Mouse (Mus musculus) c-Kit-negative CD71-positive TER-119-positive erythroid progenitor cells, embryonic 14.5 days (primary cell): Measurements from ENCODE around the gene Parp4.

Experiments
- DNase-seq: peaks from one replicate; pipeline ENCODE4 v3.0.0-alpha.2; 2013; ENCODE audit warnings: low read depth, low spot score

Parp4 gene

GRCm38 (mm10) chr14:56613212-56613611 is 37.8 kb downstream of the Parp4 start:
- DNase-seq, result no peak

- no peak for DNase-seq
These were observed 42.1 kb downstream of the Parp4 start for GRCm38 (mm10) chr14:56617470-56617869.

GRCm38 (mm10) chr14:56620425-56620824 is 45.0 kb downstream of the Parp4 start:
- no peak for DNase-seq

GRCm38 (mm10) chr14:56626202-56626601 is 50.8 kb downstream of the Parp4 start:
- DNase-seq, result no peak

GRCm38 (mm10) chr14:56628336-56628735 is 52.9 kb downstream of the Parp4 start:
- no peak for DNase-seq

- DNase-seq, result no peak
These were observed 55.7 kb downstream of the Parp4 start for GRCm38 (mm10) chr14:56631109-56631508.

GRCm38 (mm10) chr14:56647206-56647605 is 71.8 kb downstream of the Parp4 start:
- no peak for DNase-seq

GRCm38 (mm10) chr14:56649448-56649847 is 74.0 kb downstream of the Parp4 start:
- no peak for DNase-seq

- no peak for DNase-seq
These were observed 90.2 kb downstream of the Parp4 start for GRCm38 (mm10) chr14:56665651-56666050.

- no peak for DNase-seq
These were observed 91.5 kb downstream of the Parp4 start for GRCm38 (mm10) chr14:56666909-56667308.

GRCm38 (mm10) chr14:56667969-56668802 is 92.8 kb downstream of the Parp4 start, which contains the start of gene Mphosph8:
Gene Mphosph8 (plus strand): TSS chr14:56668248.
- DNase-seq, result peak; percentile 98

- DNase-seq, result peak; percentile 11
These were observed 93.7 kb downstream of the Parp4 start for GRCm38 (mm10) chr14:56669046-56669620.

GRCm38 (mm10) chr14:56685426-56685825 is 110.0 kb downstream of the Parp4 start:
- DNase-seq, result no peak

GRCm38 (mm10) chr14:56689116-56689515 is 113.7 kb downstream of the Parp4 start:
- DNase-seq, result no peak

GRCm38 (mm10) chr14:56689766-56690165 is 114.3 kb downstream of the Parp4 start:
- no peak for DNase-seq

- DNase-seq, result no peak
These were observed 120.1 kb downstream of the Parp4 start for GRCm38 (mm10) chr14:56695495-56695894.

GRCm38 (mm10) chr14:56697836-56698235 is 122.4 kb downstream of the Parp4 start:
- no peak for DNase-seq

- DNase-seq, result no peak
These were observed 127.2 kb downstream of the Parp4 start for GRCm38 (mm10) chr14:56702644-56703043.

GRCm38 (mm10) chr14:56705687-56706086 is 130.3 kb downstream of the Parp4 start:
- no peak for DNase-seq
